Mouse (Mus musculus) embryo, embryonic 11 days (tissue): ENCODE measurements at regions not wholly inside any gene's neighbourhood (a gene's known extent, or its start where the extent isn't known, plus 50 kb on each side); places are given as distances from the start of the nearest gene placed in this dataset.
A peak's percentile ranks its signal among the peaks of the same experiment; 100 is the strongest.
"Not testable (repeated sequence)": the region's sequence is repeated elsewhere in the genome, so short reads cannot be mapped to it uniquely, and the experiment has no call there.

ENCODE experiments used
- DNase-seq: peaks from one replicate; pipeline ENCODE4 v3.0.0-alpha.2; 2015

- no peak for DNase-seq
Observed at GRCm38 (mm10) chr19:29869526-29869925, 55.4 kb upstream of the Il33 start.

DNA sequence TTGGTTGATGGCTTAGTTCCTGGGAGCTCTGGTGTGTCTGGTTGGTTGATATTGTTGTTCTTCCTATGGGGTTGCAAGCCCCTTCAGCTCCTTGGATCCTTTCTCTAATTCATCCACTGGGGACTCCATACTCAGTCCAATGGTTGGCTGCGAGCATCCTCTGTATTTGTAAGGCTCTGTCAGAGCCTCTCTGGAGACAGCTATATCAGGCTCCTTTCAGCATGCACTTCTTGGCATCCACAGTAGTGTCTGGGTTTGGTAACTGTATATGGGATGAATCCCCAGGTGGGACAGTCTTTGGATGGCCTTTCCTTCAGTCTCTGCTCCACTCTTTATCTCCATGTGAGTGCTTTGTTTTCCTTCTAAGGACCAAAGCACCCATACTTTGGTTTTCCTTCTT is 55.9 kb upstream of the Ranbp6 start:
- not testable (repeated sequence) for DNase-seq

DNA sequence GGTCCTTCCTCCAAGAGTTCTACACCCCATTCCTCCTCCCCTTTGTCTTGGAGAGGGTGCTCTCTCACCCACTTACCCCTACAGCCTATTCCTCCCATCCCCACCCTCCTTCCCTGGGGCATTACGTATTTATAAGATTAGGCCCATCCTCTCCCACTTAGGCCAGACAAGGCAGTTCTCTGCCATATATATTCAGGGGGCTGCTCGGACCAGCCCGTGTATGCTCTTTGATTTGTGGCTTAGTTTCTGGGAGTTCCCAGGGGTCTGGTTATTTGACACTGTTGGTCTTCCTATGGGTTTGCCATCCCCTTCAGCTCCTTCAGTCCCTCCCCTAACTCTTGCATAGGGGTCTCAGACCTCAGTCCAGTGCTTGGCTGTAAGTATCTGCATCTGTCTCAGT is 54.0 kb upstream of the Ranbp6 start:
- DNase-seq, result peak; percentile 12

- no peak for DNase-seq
Observed at GRCm38 (mm10) chr19:29865142-29865541, 52.4 kb upstream of the Ranbp6 start.

GRCm38 (mm10) chr19:29862808-29863207 is 50.0 kb upstream of the Ranbp6 start:
- peak; percentile 25 for DNase-seq
